Mouse (Mus musculus) ES-Bruce4 (cell line): ENCODE results near the gene Gm12184.

Source experiments
- CTCF ChIP-seq: IDR thresholded peaks from one replicate; pipeline ENCODE4 v1.8.1; 2011; ENCODE audit warnings: low read depth, low read length
- POLR2A ChIP-seq: IDR thresholded peaks from one replicate; pipeline ENCODE4 v1.8.1; 2011; ENCODE audit warnings: low read length; ENCODE audit not compliant: insufficient read depth

GRCm38 (mm10) chr11:48872695-48873300, 46.3 kb upstream of the Gm12184 start:
- TF ChIP-seq CTCF (no peak), POLR2A (no peak)
